Mouse (Mus musculus): ENCODE data around the gene Bckdhb. TPM values are rescaled to one million over a fixed set of nuclear protein-coding genes. Genes with fewer than 3 reads are reported as not detected.

Bckdhb gene
- polyA plus RNA-seq (2012; rRNA removed), result 25.4 and 30.1 TPM in 2 replicates

GRCm38 (mm10) chr9:83924878-83925687, at the start of gene Bckdhb:
Gene Bckdhb (plus strand): TSS chr9:83925145.

Other genes starting within 250 kb of the Bckdhb start
- 43.8 and 46.5 TPM in 2 replicates for gene Elovl4, start 118.9 kb upstream of the Bckdhb start, polyA plus RNA-seq (2012; rRNA removed)
- gene Ttk, start 90.5 kb upstream of the Bckdhb start, polyA plus RNA-seq (2012; rRNA removed), result 3.1 and 4.2 TPM in 2 replicates